Mouse (Mus musculus) liver, adult 2 months (tissue): ENCODE measurements around the gene Krtcap2. TPM values are rescaled to one million over a fixed set of nuclear protein-coding genes. Genes with fewer than 3 reads are reported as not detected.

Source experiments
- DNase-seq: peaks from one replicate; pipeline ENCODE4 v3.0.0-alpha.2; 2011; ENCODE audit warnings: low read depth, low spot score; ENCODE audit errors: extremely low read depth
- H3K27ac ChIP-seq: fragments of 200-500 bp; replicated peaks from 2 replicates; pipeline ENCODE4 v1.5.1; 2012; ENCODE audit warnings: low read depth, mild to moderate bottlenecking, control low read depth, inconsistent platforms, low read length; ENCODE audit not compliant: insufficient read depth
- H3K27me3 ChIP-seq: fragments of 200-500 bp; 2 replicates; pipeline ENCODE4 v1.6.1; 2012; ENCODE audit warnings: mild to moderate bottlenecking, moderate library complexity, low read length, inconsistent platforms; ENCODE audit not compliant: control insufficient read depth, insufficient read depth
- H3K36me3 ChIP-seq: fragments of 200-500 bp; 2 replicates; pipeline ENCODE4 v1.6.1; 2012; ENCODE audit warnings: low read length, inconsistent platforms; ENCODE audit not compliant: control insufficient read depth, insufficient read depth
- H3K4me1 ChIP-seq: fragments of 200-500 bp; 2 replicates; pipeline ENCODE4 v1.6.1; 2011; ENCODE audit warnings: low read length; ENCODE audit not compliant: control insufficient read depth, insufficient read depth
- H3K4me3 ChIP-seq: fragments of 200-500 bp; 2 replicates; pipeline ENCODE4 v1.5.1; 2011; ENCODE audit warnings: low read depth, mild to moderate bottlenecking, control low read depth, low read length, moderate library complexity; ENCODE audit not compliant: insufficient read depth
- H3K79me2 ChIP-seq: fragments of 200-500 bp; 2 replicates; pipeline ENCODE4 v1.6.1; 2012; ENCODE audit warnings: inconsistent platforms, mild to moderate bottlenecking, low read length, moderate library complexity; ENCODE audit not compliant: control insufficient read depth, insufficient read depth
- H3K9ac ChIP-seq: fragments of 200-500 bp; 2 replicates; pipeline ENCODE4 v1.6.1; 2012; ENCODE audit warnings: low read depth, mild to moderate bottlenecking, control low read depth, inconsistent platforms, low read length
- CTCF ChIP-seq: fragments of 200-500 bp; IDR thresholded peaks from 2 replicates; pipeline ENCODE4 v1.5.1; 2011; ENCODE audit warnings: low read depth, low read length, control low read depth
- POLR2A ChIP-seq: fragments of 200-500 bp; IDR thresholded peaks from 2 replicates; pipeline ENCODE4 v1.6.1; 2011; ENCODE audit warnings: low read length, control low read depth; ENCODE audit not compliant: insufficient read depth; ENCODE audit errors: extremely low read depth
- WGBS: fragments of 180-500 bp; shearing (Covaris S2); methylation state at CpG from one replicate; pipeline ENCODE4 v1.1.7; 2018; 5-methylcytosine and 5-hydroxymethylcytosine counted together
- polyA plus RNA-seq: library from polyadenylated mRNA; depleted of rRNA; stranded (reverse); fragments of >200 nt; gene quantifications from 2 replicates; pipeline ENCODE4 v1.2.3, GENCODE M21; 2012
- total RNA-seq: library from RNA; depleted of rRNA; stranded (reverse); fragments of >200 nt; gene quantifications from 2 replicates; pipeline ENCODE4 v1.2.3, GENCODE M21; 2014

Krtcap2 gene
- total and polyA plus RNA-seq, 2 experiments = 45.1 to 197 TPM

DNA sequence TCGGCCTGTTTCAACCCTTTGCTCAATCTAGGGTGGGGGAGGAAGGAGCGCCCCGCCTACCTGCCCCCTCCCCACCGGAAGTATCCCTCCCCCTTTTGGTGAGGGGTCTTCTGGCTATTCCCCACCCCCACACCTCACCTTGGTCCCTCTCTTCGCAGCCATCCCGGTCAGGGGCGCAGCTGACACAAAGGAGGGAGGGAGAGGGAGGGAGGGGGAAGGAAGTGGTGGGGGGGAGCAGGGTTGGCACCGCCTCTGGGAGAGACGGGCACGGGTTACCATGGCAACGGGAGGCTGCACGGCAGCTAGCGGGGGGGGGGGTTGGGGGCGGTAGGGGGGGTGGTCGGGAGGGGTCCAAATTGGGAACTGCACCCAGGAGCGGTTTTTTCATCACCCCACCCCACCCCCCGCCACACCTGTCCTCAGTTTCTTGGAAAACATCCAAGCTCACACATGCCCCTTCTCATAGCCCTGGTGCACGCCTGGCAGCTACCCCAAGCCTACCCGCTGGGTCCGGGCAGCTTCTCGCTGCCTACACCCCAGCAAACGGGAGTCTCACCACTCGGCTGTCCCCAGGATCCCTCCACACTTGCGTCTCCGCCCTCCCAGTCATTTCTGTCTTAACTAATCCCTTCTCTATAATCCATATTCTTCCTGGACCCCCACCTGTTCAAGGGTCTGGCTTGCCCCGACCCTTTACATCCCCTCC lies 631 bp upstream of the Krtcap2 start:
- Histone ChIP-seq H3K9ac (no peak overlapping the region), H3K4me1 (peaks cover 12% of the 10 kb centered on the region; the same call in 1 of the 2 replicates), H3K79me2 (no peaks in the 10 kb centered on the region), H3K4me3 (0 out of 2 replicates have a peak overlapping the region, but pooled peaks have one; percentile 15), H3K36me3 (no peaks in the 10 kb centered on the region), H3K27me3 (no peaks in the 10 kb centered on the region), H3K27ac (no peak overlapping the region)
- WGBS = 5% methylated on average over 19 of the region's 26 CpGs
- no peak for TF ChIP-seq POLR2A
- TF ChIP-seq CTCF = no peak
- DNase-seq = no peak

DNA sequence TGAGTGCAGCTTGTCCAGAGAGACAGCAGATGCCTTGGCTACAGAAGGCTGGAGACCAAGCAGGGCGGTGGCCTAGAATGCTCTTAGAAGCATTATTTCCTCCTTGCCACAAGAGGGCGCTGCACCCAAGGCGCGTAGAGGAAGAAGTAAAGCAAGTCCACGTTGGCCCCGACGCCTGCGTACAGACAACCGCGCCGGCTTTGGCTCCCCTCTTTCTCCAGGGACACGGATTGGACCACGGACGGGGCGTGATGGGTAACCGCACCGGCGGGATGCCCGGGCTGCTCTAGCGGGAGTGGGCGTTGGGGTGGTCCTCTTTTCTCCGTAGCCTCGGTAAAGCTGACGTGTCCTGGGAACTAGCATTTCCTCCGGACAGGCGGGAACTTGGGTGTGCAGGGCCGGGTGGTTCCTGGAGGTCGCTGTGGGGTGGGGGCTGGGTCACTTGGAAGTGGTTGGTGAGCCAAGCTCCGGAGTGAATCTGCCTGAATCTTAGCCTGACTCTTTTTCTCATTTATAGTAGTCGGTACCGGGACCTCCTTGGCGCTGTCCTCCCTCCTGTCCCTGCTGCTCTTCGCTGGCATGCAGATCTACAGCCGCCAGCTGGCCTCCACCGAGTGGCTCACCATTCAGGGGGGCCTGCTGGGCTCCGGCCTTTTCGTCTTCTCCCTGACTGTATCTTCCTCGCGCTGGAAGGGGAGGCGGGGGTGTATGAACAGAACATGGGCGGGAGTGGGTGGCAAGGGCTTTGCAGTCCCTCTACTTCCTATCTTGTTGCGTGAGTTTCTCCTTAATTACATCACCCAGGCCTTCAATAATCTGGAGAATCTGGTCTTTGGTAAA lies 715 bp downstream of the Krtcap2 start, which contains the start of gene Trim46:
TSS of gene Trim46 (minus strand) at position 49 of the 840 bp plus-strand sequence.
- no peaks in the 10 kb centered on the region for H3K79me2 ChIP-seq
- TF ChIP-seq CTCF (peak; percentile 95), POLR2A (0 out of 2 replicates have a peak, but pooled peaks have one; percentile 25)
- H3K9ac ChIP-seq = peak within 1 kb of the TSS; percentile 82
- peak within 1 kb of the TSS; percentile 75 for H3K27ac ChIP-seq
- no peaks in the 10 kb centered on the region for H3K36me3 ChIP-seq
- no peaks in the 10 kb centered on the region for H3K27me3 ChIP-seq
- H3K4me1 ChIP-seq = peaks cover 19% of the 10 kb centered on the region
- peak within 1 kb of the TSS; percentile 74 for H3K4me3 ChIP-seq
- peak; percentile 73 for DNase-seq
- under 1% methylated on average over 42 of the region's 42 CpGs for WGBS

DNA sequence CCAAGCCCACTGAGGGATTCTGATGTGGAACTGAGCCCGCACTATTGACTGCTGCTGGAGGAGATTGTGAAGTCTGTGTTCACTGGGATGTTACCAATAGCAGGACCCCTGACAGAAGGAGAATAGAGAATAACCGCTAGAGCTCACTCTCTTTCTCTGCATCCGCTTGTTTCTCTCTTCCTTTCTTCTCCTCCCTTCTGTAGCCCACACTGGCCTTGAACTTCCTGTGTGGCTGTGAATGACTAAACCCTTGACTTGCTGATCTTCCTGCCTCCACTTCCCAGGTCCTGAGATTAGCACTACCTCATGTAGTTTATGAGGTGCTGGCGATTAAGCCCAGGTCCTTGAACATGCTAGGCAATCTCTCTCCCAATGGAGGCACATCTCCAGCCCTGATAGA lies 1.7 kb downstream of the Krtcap2 start:
- Histone ChIP-seq H3K9ac (no peak overlapping the region), H3K79me2 (no peaks in the 10 kb centered on the region), H3K27me3 (no peaks in the 10 kb centered on the region), H3K36me3 (no peaks in the 10 kb centered on the region), H3K4me1 (peaks cover 15% of the 10 kb centered on the region), H3K27ac (no peak overlapping the region), H3K4me3 (no peak overlapping the region)
- WGBS = 80% methylated on average over 4 of the region's 4 CpGs
- TF ChIP-seq POLR2A = no peak
- no peak for TF ChIP-seq CTCF
- DNase-seq = no peak

- TF ChIP-seq POLR2A (no peak), CTCF (peak; percentile 90)
- Histone ChIP-seq H3K27me3 (no peaks in the 10 kb centered on the region), H3K9ac (no peak overlapping the region), H3K4me3 (no peak overlapping the region), H3K4me1 (peaks cover 13% of the 10 kb centered on the region), H3K79me2 (no peaks in the 10 kb centered on the region), H3K36me3 (no peaks in the 10 kb centered on the region), H3K27ac (no peak overlapping the region)
- WGBS = 22% methylated on average over 7 of the region's 7 CpGs
- DNase-seq = peak; percentile 64
These were observed 4.8 kb downstream of the Krtcap2 start for GRCm38 (mm10) chr3:89250435-89251040.

DNA sequence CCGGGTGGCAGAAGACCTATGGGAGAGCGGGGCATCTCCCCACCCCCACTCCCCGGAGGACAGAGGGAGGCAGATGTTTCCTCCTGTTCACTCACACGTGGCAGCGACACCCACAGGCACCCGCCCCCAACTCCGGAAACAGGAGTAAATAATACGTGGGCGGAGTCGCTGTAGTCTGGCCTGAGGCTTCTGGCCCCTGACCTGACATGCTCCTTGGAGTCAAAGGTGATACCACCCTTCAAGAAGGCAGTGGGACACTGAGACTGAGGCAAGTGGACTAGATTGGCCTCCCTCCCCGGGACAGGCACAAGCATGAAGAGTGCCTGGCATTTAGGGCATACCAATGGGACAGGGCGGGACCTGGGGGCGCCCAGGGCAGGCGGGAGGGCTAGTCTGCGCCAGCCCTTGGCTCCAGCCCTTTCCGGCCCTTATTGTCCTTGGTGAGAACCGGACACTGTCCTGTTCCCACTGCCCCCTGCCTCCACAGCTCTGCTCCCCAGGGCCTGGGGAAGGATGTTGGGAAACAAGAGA lies 5.7 kb downstream of the Krtcap2 start:
- H3K36me3 ChIP-seq = no peaks in the 10 kb centered on the region
- no peak overlapping the region for H3K9ac ChIP-seq
- TF ChIP-seq CTCF (no peak), POLR2A (no peak)
- H3K79me2 ChIP-seq = no peaks in the 10 kb centered on the region
- peaks cover 13% of the 10 kb centered on the region for H3K4me1 ChIP-seq
- no peak overlapping the region for H3K27ac ChIP-seq
- DNase-seq = no peak
- no peaks in the 10 kb centered on the region for H3K27me3 ChIP-seq
- 16% methylated on average over 17 of the region's 17 CpGs for WGBS
- no peak overlapping the region for H3K4me3 ChIP-seq
